Mouse (Mus musculus): ENCODE results near the gene Ctnnal1.

GRCm38 (mm10) chr4:56824231-56824630 lies 40.8 kb downstream of the Ctnnal1 start:
- TF ChIP-seq CTCF (IDR thresholded peaks at IDR 0.05; ENCODE audit: insufficient read depth, low read depth, low read length) (no peak), POLR2A (IDR thresholded peaks at IDR 0.05; ENCODE audit: insufficient read depth, low read depth, low read length) (no peak)
